Mouse (Mus musculus): ENCODE measurements around the gene Gm49336. TPM values are rescaled to one million over a fixed set of nuclear protein-coding genes. Genes with fewer than 3 reads are reported as not detected.

Gm49336 gene
- polyA plus RNA-seq, 1 experiment: 1.3 TPM

GRCm38 (mm10) chr14:60269333-60269732 is 18.0 kb upstream of the Gm49336 start:
- no peaks in the 10 kb centered on the region for H3K9me3 ChIP-seq
- H3K27me3 ChIP-seq (replicated peaks): no peaks in the 10 kb centered on the region
- peaks cover 14% of the 10 kb centered on the region for H3K36me3 ChIP-seq (replicated peaks; ENCODE audit: low read length)
- peaks cover 66% of the 10 kb centered on the region for H3K4me1 ChIP-seq
- TF ChIP-seq FLI1 (IDR thresholded peaks at IDR 0.05; ENCODE audit: low read length) (no peak), GATA1 (IDR thresholded peaks at IDR 0.05; ENCODE audit: borderline replicate concordance, low read length) (no peak)
- H3K4me3 ChIP-seq (replicated peaks): peak overlapping the region; percentile 91

GRCm38 (mm10) chr14:60264990-60265876 is 13.9 kb upstream of the Gm49336 start, which contains the start of gene Mtmr6:
Gene Mtmr6 (plus strand): TSS chr14:60265228.
- no peaks in the 10 kb centered on the region for H3K27me3 ChIP-seq (replicated peaks)
- H3K4me3 ChIP-seq (replicated peaks): peak within 1 kb of the TSS; percentile 97
- H3K9me3 ChIP-seq: no peaks in the 10 kb centered on the region
- TF ChIP-seq GATA1 (IDR thresholded peaks at IDR 0.05; ENCODE audit: borderline replicate concordance, low read length) (no peak), FLI1 (IDR thresholded peaks at IDR 0.05; ENCODE audit: low read length) (no peak)
- H3K4me1 ChIP-seq: peaks cover 41% of the 10 kb centered on the region
- peaks cover 2% of the 10 kb centered on the region for H3K36me3 ChIP-seq (replicated peaks; ENCODE audit: low read length)

DNA sequence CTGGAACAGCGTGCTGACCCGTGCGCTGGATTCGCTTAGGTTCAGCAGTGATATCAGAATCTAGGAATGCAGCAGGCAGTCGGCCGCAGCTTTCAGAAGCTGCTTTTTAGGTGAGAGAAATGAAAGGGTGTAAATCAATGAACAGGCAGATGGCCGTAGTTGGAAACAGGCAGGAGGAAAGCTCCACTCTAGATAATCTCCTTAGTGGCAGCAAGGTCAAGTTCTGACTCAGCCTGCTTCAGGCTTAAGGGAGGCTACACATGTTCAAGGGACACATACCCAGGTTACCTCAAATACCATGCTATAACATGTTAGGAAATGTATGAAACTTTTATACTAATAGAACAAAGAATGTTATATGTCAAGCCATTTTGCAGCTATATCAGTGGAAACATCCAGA is 11.0 kb upstream of the Gm49336 start:
- Histone ChIP-seq H3K4me1 (peaks cover 12% of the 10 kb centered on the region), H3K36me3 (replicated peaks; ENCODE audit: low read length) (no peaks in the 10 kb centered on the region), H3K4me3 (replicated peaks) (no peak overlapping the region), H3K9me3 (no peaks in the 10 kb centered on the region), H3K27me3 (replicated peaks) (no peaks in the 10 kb centered on the region)
- no peak for TF ChIP-seq GATA1 (IDR thresholded peaks at IDR 0.05; ENCODE audit: borderline replicate concordance, low read length)
- TF ChIP-seq FLI1 (IDR thresholded peaks at IDR 0.05; ENCODE audit: low read length): no peak

DNA sequence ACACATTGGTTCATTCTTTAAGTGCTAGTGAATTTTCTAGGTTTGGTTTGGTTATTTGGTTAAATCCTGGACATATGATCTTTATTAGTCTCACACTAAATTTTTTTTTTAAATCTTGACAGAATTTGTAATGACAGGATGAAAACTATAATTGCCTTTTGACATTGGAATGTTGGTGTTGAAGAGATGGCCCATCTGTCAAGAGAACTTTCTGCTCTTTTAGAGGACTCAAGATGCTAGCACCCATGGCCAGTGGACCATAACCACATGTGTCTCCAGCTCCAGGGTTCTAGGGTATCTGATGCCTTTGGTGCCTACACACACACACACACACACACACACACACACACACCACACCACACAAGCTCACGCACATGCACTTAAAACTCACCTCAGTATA is 6.5 kb upstream of the Gm49336 start:
- no peaks in the 10 kb centered on the region for H3K27me3 ChIP-seq (replicated peaks)
- H3K4me1 ChIP-seq: peaks cover 13% of the 10 kb centered on the region
- H3K36me3 ChIP-seq (replicated peaks; ENCODE audit: low read length): no peaks in the 10 kb centered on the region
- no peaks in the 10 kb centered on the region for H3K9me3 ChIP-seq
- no peak overlapping the region for H3K4me3 ChIP-seq (replicated peaks)
- TF ChIP-seq GATA1 (IDR thresholded peaks at IDR 0.05; ENCODE audit: borderline replicate concordance, low read length) (no peak), FLI1 (IDR thresholded peaks at IDR 0.05; ENCODE audit: low read length) (no peak)

DNA sequence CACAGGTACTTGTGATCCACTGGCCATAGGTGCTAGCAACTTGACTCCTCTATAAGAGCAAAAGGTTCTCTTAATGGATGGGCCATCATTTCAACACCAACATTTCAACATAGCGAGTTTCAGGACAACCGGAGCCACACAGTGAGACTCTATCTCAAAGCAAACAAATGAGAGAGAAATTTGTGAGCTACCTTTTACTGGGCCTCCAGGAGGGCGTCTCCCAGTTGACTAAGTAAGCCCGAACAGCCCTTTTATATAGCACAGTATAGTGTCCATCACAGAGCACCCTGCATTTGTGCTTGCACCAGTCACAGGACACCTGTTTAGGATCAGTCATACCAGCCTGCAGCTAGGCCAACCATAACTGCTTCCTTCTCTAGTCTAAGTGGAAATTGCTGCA is 5.8 kb upstream of the Gm49336 start:
- no peak overlapping the region for H3K4me3 ChIP-seq (replicated peaks)
- H3K36me3 ChIP-seq (replicated peaks; ENCODE audit: low read length): no peaks in the 10 kb centered on the region
- peaks cover 20% of the 10 kb centered on the region for H3K4me1 ChIP-seq
- no peaks in the 10 kb centered on the region for H3K9me3 ChIP-seq
- TF ChIP-seq GATA1 (IDR thresholded peaks at IDR 0.05; ENCODE audit: borderline replicate concordance, low read length): no peak
- no peak for TF ChIP-seq FLI1 (IDR thresholded peaks at IDR 0.05; ENCODE audit: low read length)
- H3K27me3 ChIP-seq (replicated peaks): no peaks in the 10 kb centered on the region

- Histone ChIP-seq H3K27me3 (replicated peaks) (no peaks in the 10 kb centered on the region), H3K36me3 (replicated peaks; ENCODE audit: low read length) (no peaks in the 10 kb centered on the region), H3K4me1 (peaks cover 21% of the 10 kb centered on the region), H3K9me3 (no peaks in the 10 kb centered on the region), H3K4me3 (replicated peaks) (no peak overlapping the region)
- no peak for TF ChIP-seq GATA1 (IDR thresholded peaks at IDR 0.05; ENCODE audit: borderline replicate concordance, low read length)
- TF ChIP-seq FLI1 (IDR thresholded peaks at IDR 0.05; ENCODE audit: low read length): no peak
These were observed 5.0 kb upstream of the Gm49336 start for GRCm38 (mm10) chr14:60256356-60256755.

DNA sequence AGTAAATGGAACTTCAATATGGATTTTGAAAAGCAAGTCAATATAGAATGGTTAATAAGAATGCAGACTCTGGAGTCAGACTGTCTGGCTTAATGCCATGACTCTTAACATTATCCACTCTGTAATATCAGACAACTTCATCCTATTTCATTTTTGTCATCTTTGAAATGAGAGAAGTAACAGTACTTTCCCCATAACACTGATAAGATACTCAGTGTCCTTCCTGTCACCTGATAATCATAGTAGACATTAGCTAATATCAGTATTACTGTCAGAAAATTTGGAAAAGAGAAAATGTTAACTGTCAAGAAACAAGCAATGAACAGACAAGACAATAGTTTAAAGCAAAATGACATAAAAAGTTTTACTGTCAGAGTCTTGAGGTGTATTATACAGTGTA is 3.5 kb upstream of the Gm49336 start:
- Histone ChIP-seq H3K9me3 (no peaks in the 10 kb centered on the region), H3K36me3 (replicated peaks; ENCODE audit: low read length) (no peaks in the 10 kb centered on the region), H3K4me3 (replicated peaks) (no peak overlapping the region), H3K27me3 (replicated peaks) (no peaks in the 10 kb centered on the region), H3K4me1 (peaks cover 26% of the 10 kb centered on the region)
- TF ChIP-seq FLI1 (IDR thresholded peaks at IDR 0.05; ENCODE audit: low read length) (no peak), GATA1 (IDR thresholded peaks at IDR 0.05; ENCODE audit: borderline replicate concordance, low read length) (no peak)

GRCm38 (mm10) chr14:60253466-60253865 is 2.2 kb upstream of the Gm49336 start:
- peaks cover 3% of the 10 kb centered on the region for H3K36me3 ChIP-seq (replicated peaks; ENCODE audit: low read length)
- H3K27me3 ChIP-seq (replicated peaks): no peaks in the 10 kb centered on the region
- TF ChIP-seq FLI1 (IDR thresholded peaks at IDR 0.05; ENCODE audit: low read length) (no peak), GATA1 (IDR thresholded peaks at IDR 0.05; ENCODE audit: borderline replicate concordance, low read length) (no peak)
- H3K4me1 ChIP-seq: peaks cover 35% of the 10 kb centered on the region
- H3K4me3 ChIP-seq (replicated peaks): no peak overlapping the region
- no peaks in the 10 kb centered on the region for H3K9me3 ChIP-seq

GRCm38 (mm10) chr14:60252004-60253000 is 995 bp upstream of the Gm49336 start:
- Histone ChIP-seq H3K27me3 (replicated peaks) (no peaks in the 10 kb centered on the region), H3K4me1 (peaks cover 40% of the 10 kb centered on the region), H3K36me3 (replicated peaks; ENCODE audit: low read length) (peaks cover 7% of the 10 kb centered on the region)

More at GRCm38 (mm10) chr14:60252004-60253000, 995 bp upstream of the Gm49336 start:
- TF ChIP-seq FLI1 (IDR thresholded peaks at IDR 0.05; ENCODE audit: low read length) (no peak), GATA1 (IDR thresholded peaks at IDR 0.05; ENCODE audit: borderline replicate concordance, low read length) (no peak)
- Histone ChIP-seq H3K4me3 (replicated peaks) (peak overlapping the region; percentile 96), H3K9me3 (no peaks in the 10 kb centered on the region)
